Mouse (Mus musculus): ENCODE measurements around the gene Itpr1.

GRCm38 (mm10) chr6:108282621-108283020, 69.7 kb downstream of the Itpr1 start:
- TF ChIP-seq CTCF (IDR thresholded peaks at IDR 0.05; ENCODE audit: low read depth, low read length), result no peak
- TF ChIP-seq EP300 (IDR thresholded peaks at IDR 0.05; ENCODE audit: insufficient read depth, low read depth, low read length), result no peak

Data from ES-Bruce4 (cell line).